Mouse (Mus musculus): ENCODE results near the gene Lce1e. TPM values are rescaled to one million over a fixed set of nuclear protein-coding genes. Genes with fewer than 3 reads are reported as not detected.
"Not testable (repeated sequence)": the region's sequence is repeated elsewhere in the genome, so short reads cannot be mapped to it uniquely, and the experiment has no call there.

Lce1e gene
- polyA plus RNA-seq, 1 experiment from 2014 or later = not detected

DNA sequence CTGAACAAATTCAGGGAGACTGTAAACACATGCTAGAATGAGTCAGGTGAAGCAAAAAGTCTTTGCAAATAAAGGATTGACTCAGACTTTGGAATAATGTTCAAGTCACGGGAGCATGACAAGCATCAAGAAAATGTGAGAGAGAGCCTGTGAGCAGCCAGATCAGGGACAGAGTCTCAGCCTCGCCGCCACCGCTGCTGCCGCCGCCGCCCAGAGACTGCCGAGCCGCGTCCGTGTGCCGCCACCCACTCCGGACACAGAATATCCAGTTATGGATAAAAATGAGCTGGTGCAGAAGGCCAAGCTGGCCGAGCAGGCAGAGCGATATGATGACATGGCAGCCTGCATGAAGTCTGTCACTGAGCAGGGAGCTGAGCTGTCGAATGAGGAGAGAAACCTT, 19.7 kb downstream of the Lce1e start:
- 70% methylated on average over 16 of the region's 16 CpGs for WGBS
- H3K4me2 ChIP-seq (replicated peaks; ENCODE audit: low read depth, low read length); H3K27ac ChIP-seq (ENCODE audit: low read length); ATAC-seq (ENCODE audit: insufficient number of reproducible peaks, insufficient read depth, low FRiP score, low read depth); H3K4me3 ChIP-seq (ENCODE audit: low read depth, low read length); H3K36me3 ChIP-seq (ENCODE audit: control insufficient read depth, insufficient read depth, low read length); H3K9ac ChIP-seq (replicated peaks; ENCODE audit: low read depth, low read length); H3K27me3 ChIP-seq (ENCODE audit: control insufficient read depth, insufficient read depth, low read length); H3K4me1 ChIP-seq (ENCODE audit: control insufficient read depth, insufficient read depth, low read length); H3K9me3 ChIP-seq (ENCODE audit: control insufficient read depth, low read depth, low read length): not testable (repeated sequence)

DNA sequence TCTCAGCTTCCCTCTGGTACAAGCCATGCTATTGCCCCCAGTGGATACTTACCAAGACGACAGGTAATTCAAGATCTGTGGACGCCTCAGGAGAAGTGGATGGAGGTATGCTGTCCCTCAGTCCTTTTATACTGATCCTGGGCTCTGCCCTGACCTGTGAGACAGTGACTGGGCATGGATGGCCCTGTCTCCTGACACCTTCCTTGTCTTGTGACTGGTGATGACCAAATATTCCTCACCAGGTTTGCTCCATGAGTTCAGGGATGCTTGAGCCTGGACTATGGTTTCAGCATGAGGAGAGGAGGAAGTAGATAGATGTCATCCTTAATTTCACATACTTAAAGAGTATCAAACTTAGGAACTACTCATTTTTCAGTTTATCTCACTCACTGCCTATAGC, 21.8 kb downstream of the Lce1e start, which contains the start of gene Lce1d:
TSS of gene Lce1d (minus strand) at position 101 of the 400 bp plus-strand sequence.
- H3K4me3 ChIP-seq (ENCODE audit: low read depth, low read length) = no peak within 1 kb of the TSS
- no peak for ATAC-seq (ENCODE audit: insufficient number of reproducible peaks, insufficient read depth, low FRiP score, low read depth)
- no peak within 1 kb of the TSS for H3K9ac ChIP-seq (replicated peaks; ENCODE audit: low read depth, low read length)
- H3K4me1 ChIP-seq (ENCODE audit: control insufficient read depth, insufficient read depth, low read length) = no peaks in the 10 kb centered on the region
- H3K4me2 ChIP-seq (replicated peaks; ENCODE audit: low read depth, low read length) = no peak within 1 kb of the TSS
- 57% methylated on average over 2 of the region's 2 CpGs for WGBS
- no peak within 1 kb of the TSS for H3K27ac ChIP-seq (ENCODE audit: low read length)
- no peaks in the 10 kb centered on the region for H3K36me3 ChIP-seq (ENCODE audit: control insufficient read depth, insufficient read depth, low read length)
- H3K9me3 ChIP-seq (ENCODE audit: control insufficient read depth, low read depth, low read length) = no peaks in the 10 kb centered on the region
- no peaks in the 10 kb centered on the region for H3K27me3 ChIP-seq (ENCODE audit: control insufficient read depth, insufficient read depth, low read length)

DNA sequence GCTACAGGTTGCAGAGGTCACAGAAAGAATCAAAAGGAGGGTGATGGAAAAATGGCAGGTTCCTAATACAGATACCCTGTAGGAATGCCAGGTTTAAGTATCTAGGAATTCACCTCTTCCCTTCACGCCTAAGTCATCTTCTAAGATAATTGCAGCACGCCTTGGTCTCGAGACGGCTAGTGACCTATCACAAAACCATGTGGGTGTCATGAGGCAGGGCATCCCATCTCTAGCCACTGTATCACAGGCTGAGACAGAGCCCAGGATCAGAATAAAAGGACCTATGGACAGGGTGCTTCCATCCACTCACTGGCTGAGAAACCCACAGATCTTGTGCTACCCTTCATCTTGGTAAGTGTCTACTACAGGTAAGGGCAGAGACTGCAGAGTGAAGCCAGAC, 29.9 kb downstream of the Lce1e start, which contains the start of gene Lce1c:
TSS of gene Lce1c (plus strand) at position 301 of the 400 bp plus-strand sequence.
- Histone ChIP-seq H3K4me2 (replicated peaks; ENCODE audit: low read depth, low read length) (no peak within 1 kb of the TSS), H3K27me3 (ENCODE audit: control insufficient read depth, insufficient read depth, low read length) (no peaks in the 10 kb centered on the region), H3K27ac (ENCODE audit: low read length) (no peak within 1 kb of the TSS), H3K4me3 (ENCODE audit: low read depth, low read length) (no peak within 1 kb of the TSS), H3K9ac (replicated peaks; ENCODE audit: low read depth, low read length) (no peak within 1 kb of the TSS), H3K4me1 (ENCODE audit: control insufficient read depth, insufficient read depth, low read length) (no peaks in the 10 kb centered on the region), H3K9me3 (ENCODE audit: control insufficient read depth, low read depth, low read length) (no peaks in the 10 kb centered on the region), H3K36me3 (ENCODE audit: control insufficient read depth, insufficient read depth, low read length) (no peaks in the 10 kb centered on the region)
- WGBS = 84% methylated on average over 4 of the region's 4 CpGs
- ATAC-seq (ENCODE audit: insufficient number of reproducible peaks, insufficient read depth, low FRiP score, low read depth) = no peak

DNA sequence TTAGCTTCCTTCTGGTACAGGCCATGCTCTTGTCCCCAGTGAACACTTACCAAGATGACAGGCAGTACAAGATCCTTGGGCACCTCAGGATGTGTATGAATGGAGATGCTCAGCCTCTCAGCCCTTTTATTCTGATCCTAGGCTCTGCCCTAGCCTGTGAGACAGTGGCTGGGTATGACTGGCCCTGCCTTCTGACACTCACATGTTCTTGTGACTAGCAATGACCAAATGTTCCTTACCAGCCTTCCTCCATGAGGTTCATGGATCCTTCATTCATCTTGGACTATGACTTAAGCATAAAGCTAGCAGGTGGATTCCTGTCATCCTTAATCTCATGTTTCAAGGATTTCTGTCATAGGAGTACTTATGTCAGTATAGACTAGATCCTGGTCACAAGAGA, 38.7 kb downstream of the Lce1e start, which contains the start of gene Lce1a2:
TSS of gene Lce1a2 (minus strand) at position 101 of the 400 bp plus-strand sequence.
- no peaks in the 10 kb centered on the region for H3K4me1 ChIP-seq (ENCODE audit: control insufficient read depth, insufficient read depth, low read length)
- H3K36me3 ChIP-seq (ENCODE audit: control insufficient read depth, insufficient read depth, low read length) = no peaks in the 10 kb centered on the region
- ATAC-seq (ENCODE audit: insufficient number of reproducible peaks, insufficient read depth, low FRiP score, low read depth) = no peak
- H3K27ac ChIP-seq (ENCODE audit: low read length) = no peak within 1 kb of the TSS
- H3K4me3 ChIP-seq (ENCODE audit: low read depth, low read length) = no peak within 1 kb of the TSS
- no peaks in the 10 kb centered on the region for H3K9me3 ChIP-seq (ENCODE audit: control insufficient read depth, low read depth, low read length)
- no peak within 1 kb of the TSS for H3K4me2 ChIP-seq (replicated peaks; ENCODE audit: low read depth, low read length)
- H3K27me3 ChIP-seq (ENCODE audit: control insufficient read depth, insufficient read depth, low read length) = no peaks in the 10 kb centered on the region
- no peak within 1 kb of the TSS for H3K9ac ChIP-seq (replicated peaks; ENCODE audit: low read depth, low read length)

Other genes with a start within 250 kb of the Lce1e start
- gene Sprr1a, start 223.2 kb downstream of the Lce1e start, polyA plus RNA-seq (2014; fragmentation: Nextera tagmentation; extraction: Ambion mirVana) = 26.0 and 31.7 TPM in 2 replicates
- not detected in 2 replicates for gene Sprr4, start 208.6 kb downstream of the Lce1e start, polyA plus RNA-seq (2014; fragmentation: Nextera tagmentation; extraction: Ambion mirVana)
- not detected in 2 replicates for gene 2310046K23Rik, start 174.6 kb downstream of the Lce1e start, polyA plus RNA-seq (2014; fragmentation: Nextera tagmentation; extraction: Ambion mirVana)
- gene Ivl, start 135.3 kb downstream of the Lce1e start, polyA plus RNA-seq (2014; fragmentation: Nextera tagmentation; extraction: Ambion mirVana) = 0.25 and 0.52 TPM in 2 replicates
- gene Smcp, start 120.1 kb downstream of the Lce1e start, polyA plus RNA-seq (2014; fragmentation: Nextera tagmentation; extraction: Ambion mirVana) = not detected in 2 replicates
- not detected in 2 replicates for gene 2210017I01Rik, start 101.6 kb downstream of the Lce1e start, polyA plus RNA-seq (2014; fragmentation: Nextera tagmentation; extraction: Ambion mirVana)
- gene Lce6a, start 87.4 kb downstream of the Lce1e start, polyA plus RNA-seq (2014; fragmentation: Nextera tagmentation; extraction: Ambion mirVana) = not detected in 2 replicates
- gene Lce1a1, start 60.8 kb downstream of the Lce1e start, polyA plus RNA-seq (2014; fragmentation: Nextera tagmentation; extraction: Ambion mirVana) = not detected in 2 replicates
- not detected in 2 replicates for gene Lce1b, start 52.1 kb downstream of the Lce1e start, polyA plus RNA-seq (2014; fragmentation: Nextera tagmentation; extraction: Ambion mirVana)
- not detected in 2 replicates for gene Lce1a2, start 38.8 kb downstream of the Lce1e start, polyA plus RNA-seq (2014; fragmentation: Nextera tagmentation; extraction: Ambion mirVana)
- not detected in 2 replicates for gene Lce1c, start 29.8 kb downstream of the Lce1e start, polyA plus RNA-seq (2014; fragmentation: Nextera tagmentation; extraction: Ambion mirVana)
- gene Lce1d, start 21.9 kb downstream of the Lce1e start, polyA plus RNA-seq (2014; fragmentation: Nextera tagmentation; extraction: Ambion mirVana) = not detected in 2 replicates
- gene Lce1f, start 11.3 kb upstream of the Lce1e start, polyA plus RNA-seq (2014; fragmentation: Nextera tagmentation; extraction: Ambion mirVana) = not detected in 2 replicates
- not detected in 2 replicates for gene Gm38119, start 30.0 kb upstream of the Lce1e start, polyA plus RNA-seq (2014; fragmentation: Nextera tagmentation; extraction: Ambion mirVana)
- not detected in 2 replicates for gene Lce1g, start 43.3 kb upstream of the Lce1e start, polyA plus RNA-seq (2014; fragmentation: Nextera tagmentation; extraction: Ambion mirVana)
- gene Lce1h, start 56.0 kb upstream of the Lce1e start, polyA plus RNA-seq (2014; fragmentation: Nextera tagmentation; extraction: Ambion mirVana) = not detected in 2 replicates
- gene Lce1i, start 69.8 kb upstream of the Lce1e start, polyA plus RNA-seq (2014; fragmentation: Nextera tagmentation; extraction: Ambion mirVana) = not detected in 2 replicates
- not detected in 2 replicates for gene Lce1j, start 81.4 kb upstream of the Lce1e start, polyA plus RNA-seq (2014; fragmentation: Nextera tagmentation; extraction: Ambion mirVana)
- gene Lce1k, start 98.8 kb upstream of the Lce1e start, polyA plus RNA-seq (2014; fragmentation: Nextera tagmentation; extraction: Ambion mirVana) = not detected in 2 replicates
- 0.15 TPM in 1 of 2 replicates, not detected in the other for gene Kprp, start 118.2 kb upstream of the Lce1e start, polyA plus RNA-seq (2014; fragmentation: Nextera tagmentation; extraction: Ambion mirVana)
- not detected in 2 replicates for gene Lce1l, start 142.2 kb upstream of the Lce1e start, polyA plus RNA-seq (2014; fragmentation: Nextera tagmentation; extraction: Ambion mirVana)
- not detected in 2 replicates for gene 2310050C09Rik, start 161.1 kb upstream of the Lce1e start, polyA plus RNA-seq (2014; fragmentation: Nextera tagmentation; extraction: Ambion mirVana)
- not detected in 2 replicates for gene Lce3a, start 217.2 kb upstream of the Lce1e start, polyA plus RNA-seq (2014; fragmentation: Nextera tagmentation; extraction: Ambion mirVana)
- gene Lce3b, start 223.9 kb upstream of the Lce1e start, polyA plus RNA-seq (2014; fragmentation: Nextera tagmentation; extraction: Ambion mirVana) = not detected in 2 replicates
- gene Lce3c, start 235.4 kb upstream of the Lce1e start, polyA plus RNA-seq (2014; fragmentation: Nextera tagmentation; extraction: Ambion mirVana) = not detected in 2 replicates
- not detected in 2 replicates for gene Lce3d, start 248.3 kb upstream of the Lce1e start, polyA plus RNA-seq (2014; fragmentation: Nextera tagmentation; extraction: Ambion mirVana)

All from stomach, embryonic 14.5 days (tissue).